Mouse (Mus musculus) kidney, postnatal 14 days (tissue): ENCODE measurements around the gene Foxa2.

Source experiments
- DNase-seq: peaks from one replicate; pipeline ENCODE4 v3.0.0; 2022; ENCODE audit warnings: mixed read lengths

Foxa2 gene

DNA sequence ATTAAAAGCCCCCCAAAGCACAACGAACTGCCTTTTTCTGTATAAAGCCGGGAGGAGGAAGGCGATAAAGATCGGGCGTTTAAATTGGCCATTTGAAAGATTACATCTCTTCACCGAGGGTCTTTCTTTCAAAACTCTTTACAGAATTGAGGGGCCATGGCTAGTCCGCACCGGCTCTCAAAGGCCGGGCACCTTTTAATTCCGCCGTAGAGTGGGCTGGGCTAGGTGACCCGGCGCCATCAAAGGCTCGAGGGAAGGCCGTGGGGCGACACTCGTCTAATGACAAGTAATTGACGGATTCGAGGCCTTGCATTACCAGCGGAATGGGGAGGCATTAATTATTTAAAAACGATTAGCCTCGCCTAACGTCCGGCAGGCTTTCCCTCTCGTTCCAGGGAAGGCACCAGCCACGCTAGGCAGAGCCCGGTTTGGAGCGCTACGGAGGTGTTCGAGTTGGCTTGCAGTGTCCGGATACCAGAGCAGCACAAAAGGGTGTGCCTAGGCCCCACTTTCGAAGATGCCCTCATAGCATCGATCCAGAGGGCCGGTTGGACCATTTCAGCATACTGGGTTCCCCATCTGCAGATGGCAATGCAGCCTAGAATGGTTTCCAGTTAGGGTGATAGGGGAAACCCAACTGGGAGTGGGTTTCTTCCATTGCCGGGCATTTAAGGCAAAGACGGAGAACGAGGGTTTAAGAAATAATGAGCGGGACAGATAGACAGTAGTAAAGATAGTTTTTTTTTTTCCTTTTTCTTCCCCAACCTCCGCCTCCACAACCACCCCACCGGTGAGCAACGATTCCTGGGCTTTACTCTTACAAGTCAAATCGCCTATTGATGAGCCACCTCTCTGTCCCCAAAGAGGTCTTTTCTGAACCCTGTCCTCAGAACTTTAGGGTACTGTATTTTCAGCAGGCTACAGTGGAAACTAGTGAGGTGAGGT lies 8.1 kb downstream of the Foxa2 start:
- DNase-seq, result no peak

- DNase-seq, result no peak
Measured at GRCm38 (mm10) chr2:148036611-148037160, 10.1 kb downstream of the Foxa2 start.

DNA sequence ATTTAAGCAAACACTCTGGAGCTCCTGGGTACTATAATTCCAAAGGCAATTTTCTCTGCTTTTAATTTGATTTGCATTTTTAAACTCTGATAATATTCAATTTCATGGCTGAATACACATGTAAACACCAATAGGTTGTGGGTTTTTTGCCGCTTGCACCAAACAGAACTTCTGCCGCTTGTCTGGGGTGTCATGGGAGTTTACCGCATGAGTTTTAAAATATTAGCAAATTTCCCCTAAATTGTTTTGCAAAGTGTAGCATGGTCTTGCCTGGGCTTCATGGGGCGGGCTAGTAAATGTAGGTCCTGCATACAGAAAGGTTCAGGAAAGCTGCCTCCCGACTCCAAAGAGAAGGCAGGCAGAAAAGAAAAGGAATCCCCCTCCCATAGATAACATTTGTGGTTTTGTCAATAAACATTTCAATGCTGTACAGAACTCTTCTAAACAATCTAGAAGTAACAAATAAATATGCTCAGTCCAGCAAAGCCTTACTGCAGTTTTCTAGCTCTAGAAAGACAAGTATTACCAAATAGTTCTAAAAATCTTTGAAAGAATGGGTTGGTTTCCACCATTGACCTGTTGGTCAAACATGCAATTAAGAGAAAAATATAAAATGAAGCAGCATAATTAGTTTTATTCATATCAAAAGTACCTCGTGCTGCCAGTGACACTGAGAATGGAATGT lies 15.6 kb downstream of the Foxa2 start:
- no peak for DNase-seq

DNA sequence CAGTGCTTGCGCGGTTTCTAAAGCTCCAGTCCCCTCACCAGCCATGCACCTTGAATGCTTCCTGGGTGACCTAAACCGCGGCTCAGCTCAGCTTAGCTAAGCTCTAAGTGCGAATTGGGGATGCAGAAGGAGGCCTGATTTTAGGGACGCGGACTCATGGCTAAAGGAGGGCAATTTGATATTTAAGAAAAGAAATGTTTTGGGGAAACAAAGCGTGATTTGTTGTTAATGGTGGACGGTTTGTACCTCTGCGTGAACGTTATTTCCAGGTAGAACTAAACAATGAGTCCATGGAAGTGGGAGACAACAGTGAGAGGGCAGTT lies 16.2 kb downstream of the Foxa2 start:
- no peak for DNase-seq

DNA sequence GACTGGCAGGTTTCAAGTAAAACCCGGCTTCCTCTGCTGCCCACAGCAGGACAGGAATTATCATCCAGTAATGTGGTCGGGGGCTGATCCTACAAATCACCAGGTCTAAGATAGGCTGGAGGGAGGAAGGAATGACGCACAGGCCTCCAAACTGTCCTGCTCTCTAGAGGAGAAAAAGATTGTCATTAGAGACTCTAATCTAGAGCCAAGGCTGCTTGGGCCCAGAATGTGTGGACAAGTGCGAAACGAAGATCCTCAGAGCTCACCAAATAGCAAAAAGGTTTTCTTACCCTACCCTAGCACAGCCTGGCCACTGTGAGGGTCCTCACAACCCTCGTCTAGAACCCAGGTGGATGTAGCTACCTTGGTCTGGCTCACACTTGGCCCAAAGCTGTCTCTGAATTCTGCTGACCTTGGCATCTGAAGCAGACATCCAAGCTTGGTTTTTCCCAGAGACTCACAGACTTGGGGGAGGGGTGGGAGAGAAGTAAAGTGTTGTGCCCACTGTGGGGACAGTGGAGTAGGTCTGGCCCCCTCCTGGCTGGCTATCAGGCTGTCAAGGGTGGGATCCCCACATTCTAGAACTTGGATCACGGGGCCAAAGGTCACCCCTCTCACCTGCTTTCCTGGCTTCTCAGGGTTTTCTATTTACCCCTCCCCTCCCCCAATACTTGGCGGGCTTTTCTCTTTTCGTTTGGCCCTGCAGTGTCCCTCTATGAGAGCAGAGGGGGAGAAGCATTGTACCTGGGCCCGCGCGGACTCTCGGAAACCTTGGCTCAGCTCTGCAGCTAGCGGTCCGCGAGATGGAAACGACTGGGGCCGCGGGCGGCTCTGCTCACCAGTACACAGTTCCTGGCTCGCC lies 16.8 kb downstream of the Foxa2 start:
- DNase-seq, result no peak

DNA sequence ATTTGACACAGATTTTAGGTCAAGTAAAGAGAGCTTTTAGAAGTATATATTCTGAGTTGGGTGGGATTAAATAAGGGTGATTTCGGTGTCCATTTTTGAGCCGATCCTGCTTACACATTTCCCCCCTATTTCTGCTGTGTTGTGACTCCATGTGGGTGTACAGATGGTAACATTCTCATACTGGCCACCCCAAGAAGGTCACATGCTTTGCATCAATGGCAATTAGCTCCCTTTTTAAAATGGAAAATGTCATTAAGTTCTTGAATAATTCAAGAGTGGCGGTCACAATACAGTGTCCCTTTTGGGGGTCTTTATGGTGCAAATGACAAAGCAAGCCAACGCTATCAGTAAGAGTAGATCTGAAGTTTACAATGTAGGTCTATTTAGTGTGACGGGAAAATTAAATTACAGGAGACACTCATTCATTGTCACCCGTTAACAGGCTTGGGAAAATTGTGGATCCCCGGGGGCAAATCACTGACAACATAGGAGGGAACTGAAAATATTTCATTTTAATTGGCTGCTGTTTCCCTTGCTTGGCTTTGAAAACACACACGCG lies 17.6 kb downstream of the Foxa2 start:
- DNase-seq, result no peak

DNA sequence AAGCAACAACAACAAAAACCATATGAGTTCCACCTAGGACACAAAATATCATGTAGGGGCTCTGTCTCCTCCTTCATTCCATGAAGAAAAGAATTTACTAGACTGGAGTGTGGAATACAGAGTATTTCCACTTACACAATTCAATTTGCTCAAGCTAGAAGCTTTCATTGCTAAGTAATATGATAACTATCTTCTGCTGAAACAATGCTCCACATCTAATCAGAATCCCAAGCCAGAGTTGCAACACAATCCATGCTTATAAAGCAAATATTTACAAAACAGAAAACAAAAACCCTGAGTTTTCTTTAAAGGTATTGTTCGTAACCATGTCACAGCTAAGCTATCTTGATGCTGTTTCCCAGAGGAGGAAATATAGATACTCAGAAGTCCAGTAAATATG lies 20.4 kb downstream of the Foxa2 start:
- no peak for DNase-seq

DNA sequence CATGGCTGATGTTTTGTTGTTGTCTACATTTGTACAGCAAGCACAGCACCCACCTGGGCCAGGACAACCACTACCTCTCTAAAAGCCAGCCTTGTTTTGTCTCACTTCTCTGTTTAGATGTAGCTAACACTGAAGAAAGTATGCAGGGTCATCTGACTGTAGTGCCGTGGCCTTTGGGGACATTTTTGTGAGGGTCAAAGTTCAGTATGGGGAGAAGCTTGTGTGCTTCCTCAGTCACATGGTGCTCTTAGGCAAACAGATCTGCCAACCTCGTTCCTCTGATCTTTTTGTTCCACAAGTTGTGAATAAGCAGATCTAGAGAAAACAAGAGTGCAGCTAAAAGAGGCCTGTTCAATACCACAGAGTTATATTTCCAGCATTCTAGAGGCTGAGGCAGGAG lies 21.3 kb downstream of the Foxa2 start:
- DNase-seq, result no peak

DNA sequence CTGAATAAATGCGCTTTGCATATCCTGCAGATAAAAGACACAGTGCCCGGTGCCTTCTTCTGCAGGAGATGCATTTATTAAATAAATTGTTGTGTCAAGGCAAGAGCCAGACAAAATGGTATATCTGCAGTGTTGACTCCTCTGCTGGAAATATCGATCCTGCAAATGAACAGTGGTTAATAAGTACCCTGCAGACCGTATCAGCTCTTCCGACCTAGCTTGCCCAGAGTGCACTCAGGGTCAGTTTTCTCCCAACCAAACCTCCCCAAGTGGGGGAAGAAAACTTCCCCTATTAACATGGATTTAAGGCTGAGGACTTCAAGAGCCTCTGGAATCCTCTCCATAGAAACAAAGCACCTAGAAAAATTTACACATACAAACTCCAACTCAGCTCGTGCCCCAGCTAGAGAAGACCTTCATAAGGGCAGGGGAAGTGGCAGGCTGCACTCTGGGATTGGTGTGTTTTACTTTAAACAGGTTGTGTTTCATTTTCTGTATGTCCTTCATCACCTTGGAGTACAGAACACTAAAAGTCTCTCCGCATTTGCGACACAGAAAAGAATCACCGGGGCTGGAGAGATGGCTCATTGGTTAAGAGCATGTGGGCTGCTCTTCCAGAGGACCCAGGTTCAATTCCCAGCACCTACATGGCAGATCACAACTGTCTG lies 22.4 kb downstream of the Foxa2 start:
- no peak for DNase-seq

DNA sequence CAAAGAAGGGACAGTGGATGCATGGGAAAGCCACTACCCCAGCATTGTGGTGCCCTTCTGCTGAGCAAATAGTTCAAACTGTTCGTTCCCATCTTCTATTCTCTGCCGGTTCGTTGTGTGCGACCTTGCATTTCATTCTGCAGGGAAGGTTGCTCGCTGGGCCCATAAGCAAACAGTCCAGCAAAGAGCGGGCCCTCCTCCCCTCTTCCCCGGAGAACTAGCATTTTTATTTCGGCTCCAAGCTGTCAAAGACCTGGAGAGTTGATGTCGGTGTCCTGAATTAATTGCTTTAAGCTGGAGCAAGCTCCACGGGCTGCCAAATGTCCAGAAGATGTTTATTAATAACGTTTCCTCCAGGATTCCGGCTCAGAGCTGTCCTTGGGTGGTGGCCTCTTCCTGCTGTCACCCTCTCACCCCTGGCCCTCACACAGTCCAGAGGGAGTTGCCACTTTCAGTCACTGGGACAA lies 23.4 kb downstream of the Foxa2 start:
- no peak for DNase-seq

- no peak for DNase-seq
Measured at GRCm38 (mm10) chr2:148021919-148022570, 24.7 kb downstream of the Foxa2 start.

- no peak for DNase-seq
Measured at GRCm38 (mm10) chr2:148021016-148021415, 25.8 kb downstream of the Foxa2 start.

- no peak for DNase-seq
Measured at GRCm38 (mm10) chr2:148020125-148020524, 26.6 kb downstream of the Foxa2 start.

- no peak for DNase-seq
Measured at GRCm38 (mm10) chr2:148017782-148018690, 28.7 kb downstream of the Foxa2 start.

DNA sequence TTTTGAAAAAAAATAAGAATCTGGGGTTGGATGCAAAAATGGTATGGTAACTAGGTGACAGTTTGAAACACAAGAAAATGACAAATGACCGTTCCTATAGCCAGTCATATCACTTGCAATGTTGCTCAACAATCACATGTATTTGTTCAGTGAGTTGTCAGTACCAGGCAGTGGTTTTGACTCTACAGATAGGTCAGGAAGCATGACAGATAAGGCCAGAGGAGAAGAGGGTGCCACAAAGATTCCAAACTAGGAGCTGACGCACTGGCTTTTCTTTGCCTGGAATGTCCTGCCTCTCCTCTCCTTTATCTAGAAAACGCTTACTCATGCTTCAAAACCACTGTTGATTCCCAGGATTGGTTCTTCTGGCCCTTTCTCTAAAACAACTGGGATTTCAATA lies 33.4 kb downstream of the Foxa2 start:
- DNase-seq, result no peak

DNA sequence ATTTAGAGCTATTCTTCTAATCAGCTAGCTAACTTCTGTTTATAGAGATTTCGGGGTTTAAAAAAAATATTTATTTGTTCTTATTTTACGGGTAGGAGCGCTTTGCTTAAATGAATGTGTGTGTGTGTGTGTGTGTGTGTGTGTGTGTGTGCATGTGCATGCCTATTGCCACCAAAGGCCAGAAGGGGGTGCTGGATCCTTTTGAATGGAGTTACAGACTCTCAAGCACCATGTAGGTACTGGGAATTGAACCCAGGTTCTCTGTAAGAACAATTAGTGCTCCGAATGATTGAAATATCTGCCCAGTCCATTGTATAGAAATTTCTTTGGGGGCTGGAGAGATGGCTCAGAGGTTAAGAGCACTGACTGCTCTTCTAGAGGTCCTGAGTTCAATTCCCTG lies 37.7 kb downstream of the Foxa2 start:
- no peak for DNase-seq

DNA sequence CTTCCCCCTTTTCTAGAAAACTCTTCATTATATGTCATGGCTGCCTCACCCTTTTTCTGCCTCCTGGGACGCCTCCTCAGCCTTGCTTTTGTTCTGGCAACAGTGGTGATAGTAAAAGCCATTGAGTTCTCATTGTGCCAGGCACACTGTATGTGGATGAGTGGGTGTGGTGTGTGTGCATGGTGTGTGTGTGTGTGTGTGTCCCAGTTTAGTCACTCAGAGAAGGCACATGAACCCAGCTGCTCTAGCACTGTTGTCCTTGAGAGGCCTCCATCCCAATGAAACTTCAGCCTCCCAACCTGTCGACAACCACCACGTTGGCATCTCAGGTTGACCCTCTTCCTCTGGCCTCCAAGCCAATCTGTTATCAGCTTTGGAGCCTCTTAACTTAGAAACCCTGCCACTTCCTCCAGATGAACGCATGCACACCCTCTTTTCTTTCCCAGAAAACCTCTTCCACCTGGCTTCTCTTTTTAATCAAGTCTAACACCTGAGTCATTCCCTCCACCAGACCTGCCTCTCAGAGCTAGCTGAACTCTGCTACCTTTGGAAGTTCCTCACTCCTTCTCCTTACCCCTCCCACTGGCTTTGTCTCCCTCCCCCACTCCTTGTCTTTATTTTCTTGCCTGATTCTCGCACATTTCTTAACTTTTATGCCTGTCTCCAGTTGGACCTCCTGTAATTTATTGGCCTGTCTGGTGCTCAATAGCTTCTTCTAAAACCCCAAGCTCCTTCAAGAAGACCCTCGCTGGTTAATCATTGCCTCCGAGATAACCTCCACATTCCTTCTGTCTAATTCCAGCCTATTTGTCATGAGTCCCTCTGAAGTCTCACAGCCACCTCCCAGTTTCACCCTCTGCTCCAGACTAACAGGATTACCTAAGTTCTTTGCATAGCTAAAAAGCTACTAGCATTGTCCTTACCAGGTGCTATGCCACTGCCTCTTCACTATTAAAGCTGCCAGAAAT lies 41.9 kb downstream of the Foxa2 start:
- DNase-seq, result no peak

- DNase-seq, result no peak
Measured at GRCm38 (mm10) chr2:148003511-148003910, 43.3 kb downstream of the Foxa2 start.
